9 mouse cellular contexts compared by ENCODE assay signal in the genomic region with DNA sequence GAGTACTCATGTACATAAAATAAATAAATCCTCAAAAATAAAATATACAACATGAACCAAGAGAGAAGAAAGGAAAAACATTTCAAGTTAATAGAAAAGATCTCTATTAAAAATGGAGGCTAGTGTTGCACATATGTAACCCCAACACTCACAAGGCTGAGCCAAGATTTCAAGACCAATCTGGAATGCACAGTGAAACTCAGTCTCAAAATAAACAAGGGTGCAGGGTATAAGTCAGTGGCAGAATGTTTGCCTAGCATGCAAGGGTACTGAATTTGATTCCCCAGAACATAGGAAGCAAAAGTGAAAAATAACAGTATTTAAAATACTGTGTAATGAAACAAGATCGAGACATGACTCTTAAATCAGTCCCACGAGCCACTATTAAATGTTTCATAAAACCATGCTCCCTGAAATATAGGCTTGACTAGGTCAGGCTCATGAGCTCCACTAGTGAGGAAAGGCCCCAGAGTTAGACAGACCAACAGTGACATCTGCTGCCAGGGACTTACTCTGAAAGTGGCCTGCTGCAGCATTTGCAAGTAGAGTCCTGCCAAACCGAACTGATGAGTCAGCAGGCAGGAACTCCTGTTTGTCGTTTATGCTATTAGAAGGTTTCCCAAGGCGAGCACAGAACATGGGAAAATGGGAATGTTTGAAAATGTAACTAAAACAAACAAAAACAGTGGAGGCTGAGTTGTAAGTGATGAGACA.
DNase-seq lines count a peak whose midpoint lies in the region; ATAC-seq lines count a peak whose summit lies in the region.
"Had no signal": no experiment of that assay in that cellular context is flagged by ENCODE, and none has a peak within 500 bp of the region (broad histone marks: within the 10 kb centered on the region; RNA-seq: fewer than 3 reads in every experiment).

No protein-coding gene starts in this region.

- no peaks in the 10 kb centered on the region for H3K36me3 ChIP-seq in midbrain, embryonic 10.5 days
- H3K36me3 ChIP-seq in midbrain, embryonic 13.5 days, result no peaks in the 10 kb centered on the region
- H3K36me3 ChIP-seq in stomach, embryonic 14.5 days (ENCODE audit: control insufficient read depth, insufficient read depth, low read length), result no peaks in the 10 kb centered on the region
- H3K36me3 ChIP-seq: neural tube, embryonic 13.5 days had no signal

- no peak overlapping the region for H3K27ac ChIP-seq in midbrain, embryonic 10.5 days (replicated peaks)
- no peak overlapping the region for H3K27ac ChIP-seq in midbrain, embryonic 13.5 days
- H3K27ac ChIP-seq in stomach, embryonic 14.5 days (ENCODE audit: low read length), result peak overlapping the region; percentile 63
- H3K27ac ChIP-seq: neural tube, embryonic 13.5 days had no signal

- H3K4me3 ChIP-seq in midbrain, embryonic 10.5 days, result no peak overlapping the region
- no peak overlapping the region for H3K4me3 ChIP-seq in midbrain, embryonic 13.5 days (replicated peaks)
- no peak overlapping the region for H3K4me3 ChIP-seq in stomach, embryonic 14.5 days (ENCODE audit: low read depth, low read length)
- H3K4me3 ChIP-seq: neural tube, embryonic 13.5 days had no signal

- no peaks in the 10 kb centered on the region for H3K9me3 ChIP-seq in midbrain, embryonic 10.5 days (replicated peaks)
- H3K9me3 ChIP-seq in midbrain, embryonic 13.5 days, result no peaks in the 10 kb centered on the region
- no peaks in the 10 kb centered on the region for H3K9me3 ChIP-seq in stomach, embryonic 14.5 days (ENCODE audit: control insufficient read depth, low read depth, low read length)
- H3K9me3 ChIP-seq: neural tube, embryonic 13.5 days had no signal

- no peaks in the 10 kb centered on the region for H3K27me3 ChIP-seq in midbrain, embryonic 10.5 days (ENCODE audit: low read depth, poor library complexity, severe bottlenecking)
- H3K27me3 ChIP-seq in midbrain, embryonic 13.5 days, result no peaks in the 10 kb centered on the region
- no peaks in the 10 kb centered on the region for H3K27me3 ChIP-seq in stomach, embryonic 14.5 days (ENCODE audit: control insufficient read depth, insufficient read depth, low read length)
- H3K27me3 ChIP-seq: neural tube, embryonic 13.5 days had no signal

- no peak overlapping the region for H3K4me2 ChIP-seq in midbrain, embryonic 13.5 days (replicated peaks)
- H3K4me2 ChIP-seq in stomach, embryonic 14.5 days (replicated peaks; ENCODE audit: low read depth, low read length), result no peak overlapping the region
- H3K4me2 ChIP-seq: neural tube, embryonic 13.5 days had no signal

- no peak overlapping the region for H3K9ac ChIP-seq in midbrain, embryonic 13.5 days (replicated peaks)
- H3K9ac ChIP-seq in stomach, embryonic 14.5 days (replicated peaks; ENCODE audit: low read depth, low read length), result no peak overlapping the region
- H3K9ac ChIP-seq: neural tube, embryonic 13.5 days had no signal

- DNase-seq in midbrain, embryonic 10.5 days (ENCODE audit: low spot score), result peak; percentile 28
- peak; percentile 79 for DNase-seq in heart, postnatal 4 days
- DNase-seq in layer of hippocampus, adult 9-11 months, result peak; percentile 46
- peak; percentile 71 for DNase-seq in lung, postnatal 14 days

- 60% methylated on average over 5 of the region's 5 CpGs for WGBS in midbrain, embryonic 10.5 days
- 66% methylated on average over 5 of the region's 5 CpGs for WGBS in midbrain, embryonic 13.5 days
- WGBS in stomach, embryonic 14.5 days, result 29% methylated on average over 5 of the region's 5 CpGs

- no peaks in the 10 kb centered on the region for H3K4me1 ChIP-seq in midbrain, embryonic 10.5 days
- H3K4me1 ChIP-seq in midbrain, embryonic 13.5 days (replicated peaks), result no peaks in the 10 kb centered on the region
- 0 out of 2 replicates have a peak, but pooled peaks cover 4% of the 10 kb centered on the region for H3K4me1 ChIP-seq in stomach, embryonic 14.5 days (ENCODE audit: control insufficient read depth, insufficient read depth, low read length)
- H3K4me1 ChIP-seq: neural tube, embryonic 13.5 days had no signal

- no peak for ATAC-seq in midbrain, embryonic 13.5 days
- peak; percentile 98 for ATAC-seq in frontal cortex, adult (ENCODE audit: low TSS enrichment)
- ATAC-seq in stomach, embryonic 14.5 days (ENCODE audit: insufficient number of reproducible peaks, insufficient read depth, low FRiP score, low read depth), result peak; percentile 85; the same call in 1 of the 2 replicates
- no peak for ATAC-seq in megakaryocyte, adult 5-6 weeks (ENCODE audit: poor library complexity, severe bottlenecking)

Comparison
In these comparisons a context has a peak if more than half of its experiments do, and no peak if none do; other contexts are left out.
1. DNase-seq: peak in every context shown above with its lines; median percentile 79 in heart, postnatal 4 days; 71 in lung, postnatal 14 days; 46 in layer of hippocampus, adult 9-11 months; 28 in midbrain, embryonic 10.5 days.
2. ATAC-seq: peak in frontal cortex, adult (single experiment) and stomach, embryonic 14.5 days (single experiment); none in midbrain, embryonic 13.5 days (single experiment) and megakaryocyte, adult 5-6 weeks (single experiment).